Comparison of ENCODE assay signal across 8 mouse cellular contexts in genomic region chr14:57534961-57535360, GRCm38 (mm10). TPM values are rescaled to one million over a fixed set of nuclear protein-coding genes. Genes with fewer than 3 reads are reported as not detected.
DNase-seq lines count a peak whose midpoint lies in the region; ATAC-seq and TF ChIP-seq lines count a peak whose summit lies in the region.

No protein-coding gene starts in this region.

- no peaks in the 10 kb centered on the region for H3K9me3 ChIP-seq in intestine, postnatal 0 days (ENCODE audit: control insufficient read depth)

- peaks cover 26% of the 10 kb centered on the region for H3K4me1 ChIP-seq in cerebellum, adult 2 months (ENCODE audit: control insufficient read depth, insufficient read depth, low read length)
- no peaks in the 10 kb centered on the region for H3K4me1 ChIP-seq in intestine, postnatal 0 days (replicated peaks; ENCODE audit: control insufficient read depth, insufficient read depth, low read length)

- H3K4me2 ChIP-seq in intestine, postnatal 0 days (replicated peaks; ENCODE audit: low read depth), result no peak overlapping the region

- DNase-seq in layer of hippocampus, adult 2 months (ENCODE audit: low spot score in 2 of 2), result no peak
- no peak for DNase-seq in layer of hippocampus, adult 8-10 months (ENCODE audit: low spot score in 2 of 2)
- peak; percentile 61 to 65 for DNase-seq in cerebellum, adult 2 months
- DNase-seq in heart, adult 18-20 months, result peak; percentile 75 to 82
- peak; percentile 85 for DNase-seq in skeletal muscle tissue, adult 2 months (ENCODE audit: low read depth, low spot score)
- no peak for DNase-seq in thymus, postnatal 36 days
- DNase-seq in left cerebral cortex, adult 18-20 months (ENCODE audit: low spot score in 2 of 2), result no peak

- WGBS in cerebellum, adult 2 months, result 15% methylated on average over 8 of the region's 8 CpGs
- WGBS in intestine, postnatal 0 days, result 50% methylated on average over 8 of the region's 8 CpGs

- no peaks in the 10 kb centered on the region for H3K27me3 ChIP-seq in cerebellum, adult 2 months (ENCODE audit: control insufficient read depth, insufficient read depth, low read length)
- no peaks in the 10 kb centered on the region for H3K27me3 ChIP-seq in intestine, postnatal 0 days (replicated peaks; ENCODE audit: control insufficient read depth, insufficient read depth, low read length)

- ATAC-seq in intestine, postnatal 0 days, result no peak

- no peaks in the 10 kb centered on the region for H3K36me3 ChIP-seq in intestine, postnatal 0 days (ENCODE audit: control insufficient read depth, insufficient read depth)

- TF ChIP-seq POLR2A in cerebellum, adult 2 months (IDR thresholded peaks at IDR 0.05; ENCODE audit: borderline replicate concordance, insufficient read depth, low read length), result no peak

- TF ChIP-seq CTCF in layer of hippocampus, adult 2 months (conservative IDR thresholded peaks at IDR 0.05), result no peak
- TF ChIP-seq CTCF in cerebellum, adult 2 months (IDR thresholded peaks at IDR 0.05; ENCODE audit: borderline replicate concordance, insufficient read depth, low read depth, low read length), result no peak
- peak; percentile 16; the same call in 1 of the 2 replicates for TF ChIP-seq CTCF in intestine, postnatal 0 days (IDR thresholded peaks at IDR 0.05; ENCODE audit: low read depth)

- H3K27ac ChIP-seq in layer of hippocampus, adult 2 months, result peak overlapping the region; percentile 75
- H3K27ac ChIP-seq in cerebellum, adult 2 months (ENCODE audit: insufficient read depth, low read length), result no peak overlapping the region; the same call in 1 of the 2 replicates
- H3K27ac ChIP-seq in intestine, postnatal 0 days (ENCODE audit: low read depth, low read length), result peak overlapping the region; percentile 22; the same call in 1 of the 2 replicates

- H3K9ac ChIP-seq in intestine, postnatal 0 days (ENCODE audit: low read depth, low read length), result no peak overlapping the region

- no peak overlapping the region for H3K4me3 ChIP-seq in layer of hippocampus, adult 2 months
- no peak overlapping the region for H3K4me3 ChIP-seq in cerebellum, adult 2 months (replicated peaks; ENCODE audit: insufficient read depth, low read depth, low read length)
- H3K4me3 ChIP-seq in intestine, postnatal 0 days (ENCODE audit: low read depth, low read length), result no peak overlapping the region

RNA-seq across cellular contexts. Expression of gene Il17d, which starts 10.4 kb away (rescaled TPM):
- 10 to 100 TPM; 11.2 to 12.3 TPM for total RNA-seq in layer of hippocampus, adult 2 months (2021)
- 10 to 100 TPM; 10.4 to 12.5 (median 10.9) TPM for total RNA-seq in layer of hippocampus, adult 8-10 months (2022)
- 20.6 and 21.8 TPM in 2 replicates for polyA plus RNA-seq in cerebellum, adult 2 months (2012; rRNA removed)
- 1 to 10 TPM; 2.3 to 4.3 TPM for total RNA-seq in heart, adult 18-20 months (2021)
- polyA plus RNA-seq in intestine, postnatal 0 days (2015; fragmentation: Nextera tagmentation; extraction: Ambion mirVana), result 7.2 and 7.8 TPM in 2 replicates
- total RNA-seq in left cerebral cortex, adult 18-20 months (2021), result 10 to 100 TPM; 16.1 to 18.9 TPM

RNA-seq across cellular contexts. Expression of gene Eef1akmt1, which starts 36.5 kb away (rescaled TPM):
- total RNA-seq in layer of hippocampus, adult 2 months (2021), result 10 to 100 TPM; 30.9 to 33.4 TPM
- 10 to 100 TPM; 28.5 to 34.4 (median 32.4) TPM for total RNA-seq in layer of hippocampus, adult 8-10 months (2022)
- polyA plus RNA-seq in cerebellum, adult 2 months (2012; rRNA removed), result 52.5 and 52.9 TPM in 2 replicates
- 10 to 100 TPM; 36.6 to 38.3 TPM for total RNA-seq in heart, adult 18-20 months (2021)
- 53.2 and 56.6 TPM in 2 replicates for polyA plus RNA-seq in intestine, postnatal 0 days (2015; fragmentation: Nextera tagmentation; extraction: Ambion mirVana)
- 10 to 100 TPM; 37.0 to 37.9 TPM for total RNA-seq in left cerebral cortex, adult 18-20 months (2021)

Comparison
In these comparisons a context has a peak if more than half of its experiments do, and no peak if none do; other contexts are left out.
1. DNase-seq: peak in cerebellum, adult 2 months (2 of 2), heart, adult 18-20 months (2 of 2) and skeletal muscle tissue, adult 2 months (single experiment); none in layer of hippocampus, adult 2 months (0 of 2), layer of hippocampus, adult 8-10 months (0 of 2), thymus, postnatal 36 days (0 of 2) and left cerebral cortex, adult 18-20 months (0 of 2).